Mouse (Mus musculus) lung, embryonic 15.5 days (tissue): ENCODE measurements around the gene Sostdc1. TPM values are rescaled to one million over a fixed set of nuclear protein-coding genes. Genes with fewer than 3 reads are reported as not detected.

Experiments used
- ATAC-seq: fragments of 200-750 bp; cut with Nextera tagmentation; 2 replicates; pipeline ENCODE4 v1.8.0; 2017; ENCODE audit warnings: moderate number of reproducible peaks, borderline replicate concordance; ENCODE audit not compliant: low FRiP score, low TSS enrichment; ENCODE audit errors: extremely low read depth
- H3K27ac ChIP-seq: fragments of 300-500 bp; sonication (generic); 2 replicates; pipeline ENCODE4 v1.5.1; 2015; ENCODE audit warnings: moderate library complexity, mild to moderate bottlenecking, inconsistent platforms
- H3K27me3 ChIP-seq: fragments of 300-500 bp; sonication (generic); 2 replicates; pipeline ENCODE4 v1.6.1; 2015; ENCODE audit warnings: inconsistent platforms
- H3K36me3 ChIP-seq: fragments of 300-500 bp; sonication (generic); 2 replicates; pipeline ENCODE4 v1.6.1; 2015; ENCODE audit warnings: inconsistent platforms
- H3K4me1 ChIP-seq: fragments of 300-500 bp; sonication (generic); 2 replicates; pipeline ENCODE4 v1.6.1; 2015; ENCODE audit warnings: inconsistent platforms
- H3K4me2 ChIP-seq: fragments of 300-500 bp; sonication (generic); 2 replicates; pipeline ENCODE4 v1.6.1; 2015; ENCODE audit warnings: inconsistent platforms, mild to moderate bottlenecking, moderate library complexity
- H3K4me3 ChIP-seq: fragments of 300-500 bp; sonication (generic); 2 replicates; pipeline ENCODE4 v1.5.1; 2015; ENCODE audit warnings: mild to moderate bottlenecking, inconsistent platforms
- H3K9ac ChIP-seq: fragments of 300-500 bp; sonication (generic); 2 replicates; pipeline ENCODE4 v1.6.1; 2015; ENCODE audit warnings: inconsistent platforms
- H3K9me3 ChIP-seq: fragments of 300-500 bp; sonication (generic); 2 replicates; pipeline ENCODE4 v1.6.1; 2016; ENCODE audit warnings: inconsistent platforms
- WGBS: fragments of 180-500 bp; shearing (Covaris S2); methylation state at CpG from one replicate; pipeline ENCODE4 v1.1.7; 2015; 5-methylcytosine and 5-hydroxymethylcytosine counted together
- polyA plus RNA-seq: library from polyadenylated mRNA; unstranded; fragments of >200 nt; fragmentation: Nextera tagmentation; extraction: Ambion mirVana; gene quantifications from 2 replicates; pipeline ENCODE4 v1.2.1, GENCODE M21; 2015

Sostdc1 gene
- 2.7 and 3.1 TPM in 2 replicates for polyA plus RNA-seq

DNA sequence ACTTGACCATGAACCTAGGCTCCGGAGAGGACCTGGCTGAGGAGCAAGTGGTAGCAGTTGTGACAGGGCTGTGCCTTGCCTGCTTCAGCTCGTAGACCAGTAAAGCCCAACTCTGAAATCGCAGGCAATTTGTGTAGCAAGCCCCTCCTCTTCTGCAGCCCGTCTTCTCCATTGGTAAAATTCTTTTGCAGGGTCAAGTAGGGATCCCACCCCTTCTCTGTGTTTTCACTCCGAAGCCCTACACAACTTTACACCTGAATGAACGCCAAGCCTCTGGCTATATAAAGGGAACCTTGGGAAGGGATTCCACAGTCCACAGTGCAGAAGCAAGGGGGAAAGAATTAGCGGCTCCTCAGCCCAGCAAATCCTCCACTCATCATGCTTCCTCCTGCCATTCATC, at the start of gene Sostdc1:
Gene Sostdc1 (plus strand): TSS at position 224 of the 400 bp plus-strand sequence.
- WGBS = 13% methylated on average over 7 of the region's 7 CpGs
- no peaks in the 10 kb centered on the region for H3K9me3 ChIP-seq
- ATAC-seq = no peak
- H3K4me3 ChIP-seq = no peak within 1 kb of the TSS
- H3K4me1 ChIP-seq = peaks cover 8% of the 10 kb centered on the region
- no peaks in the 10 kb centered on the region; the same call in 1 of the 2 replicates for H3K27me3 ChIP-seq
- no peak within 1 kb of the TSS for H3K9ac ChIP-seq
- H3K4me2 ChIP-seq = peak within 1 kb of the TSS; percentile 36
- H3K27ac ChIP-seq = no peak within 1 kb of the TSS
- H3K36me3 ChIP-seq = no peaks in the 10 kb centered on the region

DNA sequence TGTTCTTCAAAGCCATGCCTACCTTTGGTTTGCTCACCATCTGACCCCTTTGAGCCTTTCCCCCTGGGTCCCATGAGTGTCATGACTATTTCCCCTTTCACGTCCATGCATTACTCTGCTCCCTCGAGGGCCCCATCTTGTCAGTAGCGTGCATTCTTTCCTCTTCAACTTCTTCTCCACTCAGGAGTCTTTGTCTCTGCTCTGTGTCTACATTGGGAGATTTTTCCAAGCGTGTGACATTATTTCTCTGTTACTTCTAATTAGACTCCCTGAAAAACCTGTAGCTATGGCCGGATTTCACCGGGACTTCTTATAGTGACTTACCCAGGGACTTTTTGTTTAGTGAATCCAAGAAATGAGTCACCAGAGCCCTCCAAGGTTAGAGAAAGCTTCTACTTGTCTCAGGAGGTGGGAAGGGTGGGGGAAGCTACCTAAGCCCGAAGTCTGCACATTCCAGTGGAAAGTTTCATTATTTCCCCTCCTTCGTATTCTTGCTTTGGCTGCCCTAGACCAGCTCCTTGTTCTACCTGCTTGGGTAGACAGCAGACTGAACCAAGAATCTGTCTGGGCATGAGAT, 46.2 kb upstream of the Sostdc1 start:
- ATAC-seq = no peak

DNA sequence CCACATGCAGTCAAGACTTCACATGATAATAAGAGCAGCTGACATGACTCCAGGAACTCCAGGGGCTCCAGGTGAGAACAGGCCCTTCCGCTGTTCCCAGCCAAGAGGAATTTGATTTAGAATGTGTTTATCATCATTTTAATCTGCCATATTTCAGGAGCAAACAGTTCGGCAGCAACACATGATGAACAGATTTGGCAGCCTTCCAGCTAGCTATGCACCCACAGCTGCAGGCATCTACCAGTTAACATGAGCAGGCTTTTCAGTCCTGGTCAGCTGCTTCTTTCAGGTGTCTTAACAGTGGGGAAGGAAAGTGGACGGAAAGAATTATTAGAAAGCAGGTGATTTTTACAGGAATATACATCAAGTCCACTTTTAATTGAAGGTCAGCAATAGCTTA, 39.1 kb upstream of the Sostdc1 start:
- H3K4me3 ChIP-seq = no peak overlapping the region
- no peaks in the 10 kb centered on the region for H3K4me1 ChIP-seq
- H3K36me3 ChIP-seq = no peaks in the 10 kb centered on the region
- H3K27ac ChIP-seq = no peak overlapping the region
- no peak overlapping the region for H3K9ac ChIP-seq
- no peak for ATAC-seq
- H3K9me3 ChIP-seq = no peaks in the 10 kb centered on the region
- no peak overlapping the region for H3K4me2 ChIP-seq
- no peaks in the 10 kb centered on the region for H3K27me3 ChIP-seq
- WGBS = 35% methylated on average over 3 of the region's 3 CpGs

More for the DNA sequence above, 46.2 kb upstream of the Sostdc1 start:
- 86% methylated on average over 8 of the region's 8 CpGs for WGBS
- Histone ChIP-seq H3K9ac (no peak overlapping the region), H3K27ac (no peak overlapping the region), H3K4me1 (no peaks in the 10 kb centered on the region), H3K9me3 (no peaks in the 10 kb centered on the region), H3K27me3 (no peaks in the 10 kb centered on the region), H3K36me3 (no peaks in the 10 kb centered on the region), H3K4me3 (no peak overlapping the region), H3K4me2 (no peak overlapping the region)

DNA sequence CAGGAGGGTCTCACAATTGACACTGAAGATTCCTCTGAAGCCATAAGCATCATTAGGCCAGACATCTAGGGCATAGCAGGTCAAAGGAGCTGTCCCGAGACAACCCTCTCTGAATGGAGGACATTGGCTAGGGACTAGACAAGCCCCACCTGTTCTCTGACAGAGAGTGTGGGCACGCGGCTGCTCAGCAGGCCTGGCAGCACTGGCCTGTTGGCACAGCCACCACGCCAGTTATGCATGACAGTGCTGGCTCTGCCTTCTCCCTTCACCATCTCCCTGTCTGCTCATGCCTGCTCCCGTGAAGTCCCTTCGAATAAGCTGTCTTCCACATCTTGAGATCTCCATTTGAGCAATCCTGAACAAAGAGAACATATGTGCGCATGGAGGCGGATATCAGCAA, 24.3 kb upstream of the Sostdc1 start:
- H3K36me3 ChIP-seq = no peaks in the 10 kb centered on the region
- no peak overlapping the region for H3K27ac ChIP-seq
- no peak overlapping the region for H3K4me3 ChIP-seq
- H3K4me1 ChIP-seq = no peaks in the 10 kb centered on the region
- 76% methylated on average over 8 of the region's 8 CpGs for WGBS
- H3K27me3 ChIP-seq = no peaks in the 10 kb centered on the region
- no peak overlapping the region for H3K4me2 ChIP-seq
- H3K9me3 ChIP-seq = no peaks in the 10 kb centered on the region
- no peak for ATAC-seq
- H3K9ac ChIP-seq = no peak overlapping the region

DNA sequence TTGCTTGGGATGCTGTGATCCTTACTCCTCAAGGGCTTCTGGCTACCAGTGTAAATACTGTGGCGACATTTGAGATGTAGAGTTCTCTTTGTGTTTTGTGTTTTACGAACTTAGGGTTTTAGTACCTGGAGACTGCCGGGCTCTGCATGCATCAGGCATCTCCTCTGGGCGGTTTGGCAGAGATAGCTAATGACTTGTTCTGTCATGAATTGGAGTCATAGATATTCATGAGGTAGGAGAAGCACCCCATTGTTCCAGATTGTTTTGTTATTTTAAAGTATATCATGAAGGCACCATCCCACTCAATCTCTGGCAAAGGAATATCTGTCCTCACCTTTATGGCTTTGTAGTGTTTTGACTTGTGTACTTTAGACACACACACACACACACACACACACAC, 23.5 kb upstream of the Sostdc1 start:
- Histone ChIP-seq H3K27ac (no peak overlapping the region), H3K4me3 (no peak overlapping the region), H3K4me1 (no peaks in the 10 kb centered on the region), H3K9ac (no peak overlapping the region), H3K4me2 (no peak overlapping the region), H3K9me3 (no peaks in the 10 kb centered on the region), H3K36me3 (no peaks in the 10 kb centered on the region), H3K27me3 (no peaks in the 10 kb centered on the region)
- ATAC-seq = no peak
- WGBS = 69% methylated on average over 4 of the region's 4 CpGs

DNA sequence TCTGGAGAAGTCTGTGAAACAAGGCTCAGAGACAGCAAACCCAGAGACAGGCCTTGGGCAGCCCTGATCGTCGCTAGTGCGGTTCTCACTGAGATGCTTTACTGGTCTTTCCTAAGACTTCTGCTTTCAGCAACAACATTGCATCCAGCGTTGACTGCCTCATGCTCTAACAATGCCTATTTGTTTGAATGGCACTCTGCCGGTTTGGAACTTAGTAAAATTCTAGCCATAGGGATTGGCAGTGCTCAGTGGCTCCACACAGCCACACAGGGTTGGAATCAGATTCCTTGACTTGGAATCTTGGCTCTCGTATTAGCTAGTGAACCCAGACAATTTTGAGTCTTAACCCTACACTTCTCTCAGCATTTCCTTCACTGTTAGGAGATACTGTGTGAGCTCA, 22.6 kb upstream of the Sostdc1 start:
- Histone ChIP-seq H3K9ac (no peak overlapping the region), H3K27ac (no peak overlapping the region), H3K36me3 (no peaks in the 10 kb centered on the region), H3K4me2 (no peak overlapping the region), H3K27me3 (no peaks in the 10 kb centered on the region), H3K9me3 (no peaks in the 10 kb centered on the region), H3K4me3 (no peak overlapping the region), H3K4me1 (no peaks in the 10 kb centered on the region)
- 83% methylated on average over 6 of the region's 6 CpGs for WGBS
- ATAC-seq = no peak

DNA sequence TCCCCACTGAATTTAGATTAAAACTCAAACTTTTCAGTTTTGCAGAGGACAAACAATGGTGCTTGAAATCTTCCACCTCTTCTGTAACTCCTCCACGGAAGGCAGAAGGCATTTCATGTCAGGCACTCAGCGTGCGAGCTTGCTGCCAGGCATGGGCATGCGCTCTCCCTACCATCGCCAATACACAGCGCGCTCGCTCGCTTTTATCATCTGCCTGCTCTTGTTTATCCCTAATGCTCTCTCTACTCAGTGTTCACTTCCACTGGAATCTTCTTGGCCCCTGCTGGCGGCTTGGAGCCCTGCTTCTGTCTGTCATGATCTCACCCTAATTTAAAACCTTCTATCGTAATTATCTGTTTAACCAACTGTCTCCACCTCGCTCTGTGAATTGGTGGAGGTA, 11.6 kb upstream of the Sostdc1 start:
- no peaks in the 10 kb centered on the region for H3K27me3 ChIP-seq
- no peaks in the 10 kb centered on the region for H3K36me3 ChIP-seq
- no peak overlapping the region for H3K4me3 ChIP-seq
- H3K27ac ChIP-seq = peak overlapping the region; percentile 23; the same call in 1 of the 2 replicates
- peak; percentile 67; the same call in 1 of the 2 replicates for ATAC-seq
- 0 out of 2 replicates have a peak, but pooled peaks cover 3% of the 10 kb centered on the region for H3K4me1 ChIP-seq
- no peaks in the 10 kb centered on the region for H3K9me3 ChIP-seq
- H3K9ac ChIP-seq = no peak overlapping the region
- no peak overlapping the region for H3K4me2 ChIP-seq
- WGBS = 61% methylated on average over 12 of the region's 12 CpGs

DNA sequence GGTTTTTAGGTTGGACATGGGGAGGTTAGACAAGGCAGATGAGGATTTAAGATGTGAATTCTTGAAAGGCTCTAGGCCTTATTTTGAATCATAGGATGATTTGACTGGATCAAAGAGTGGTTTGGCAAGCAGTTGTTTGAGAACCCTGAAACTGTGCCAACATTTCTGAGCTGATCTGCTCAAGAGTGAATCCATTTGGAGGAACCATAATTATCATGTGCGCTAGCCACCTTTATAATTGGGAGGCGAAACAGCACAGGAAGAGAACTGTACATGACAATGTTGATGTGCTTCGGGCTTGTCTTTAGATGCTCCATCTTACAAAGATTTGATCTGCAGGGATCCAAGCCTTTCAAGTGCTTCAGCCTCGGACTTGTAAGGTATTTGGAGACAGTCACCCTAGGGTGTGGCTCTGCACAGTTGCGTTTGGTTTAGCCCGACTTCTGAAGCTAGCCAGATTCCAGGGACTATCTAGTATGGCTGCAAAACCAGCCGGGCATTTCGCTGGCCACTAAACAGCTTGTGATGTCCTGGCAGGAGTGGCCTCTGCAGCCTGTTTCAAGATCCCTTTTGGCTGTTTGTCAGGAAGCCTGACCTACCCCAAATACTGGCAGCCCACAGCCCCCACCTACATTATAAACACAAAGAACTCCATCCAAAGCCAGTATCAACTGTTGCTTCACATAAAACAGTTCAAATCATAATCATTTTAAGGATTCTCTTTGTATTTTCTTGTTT, 10.9 kb upstream of the Sostdc1 start:
- H3K27ac ChIP-seq = peak overlapping the region; percentile 34
- no peaks in the 10 kb centered on the region for H3K27me3 ChIP-seq
- peak; percentile 77; the same call in 1 of the 2 replicates for ATAC-seq
- H3K4me1 ChIP-seq = 0 out of 2 replicates have a peak, but pooled peaks cover 3% of the 10 kb centered on the region
- no peak overlapping the region for H3K4me3 ChIP-seq
- no peaks in the 10 kb centered on the region for H3K36me3 ChIP-seq
- 52% methylated on average over 8 of the region's 8 CpGs for WGBS
- H3K4me2 ChIP-seq = no peak overlapping the region
- H3K9ac ChIP-seq = no peak overlapping the region
- no peaks in the 10 kb centered on the region for H3K9me3 ChIP-seq

DNA sequence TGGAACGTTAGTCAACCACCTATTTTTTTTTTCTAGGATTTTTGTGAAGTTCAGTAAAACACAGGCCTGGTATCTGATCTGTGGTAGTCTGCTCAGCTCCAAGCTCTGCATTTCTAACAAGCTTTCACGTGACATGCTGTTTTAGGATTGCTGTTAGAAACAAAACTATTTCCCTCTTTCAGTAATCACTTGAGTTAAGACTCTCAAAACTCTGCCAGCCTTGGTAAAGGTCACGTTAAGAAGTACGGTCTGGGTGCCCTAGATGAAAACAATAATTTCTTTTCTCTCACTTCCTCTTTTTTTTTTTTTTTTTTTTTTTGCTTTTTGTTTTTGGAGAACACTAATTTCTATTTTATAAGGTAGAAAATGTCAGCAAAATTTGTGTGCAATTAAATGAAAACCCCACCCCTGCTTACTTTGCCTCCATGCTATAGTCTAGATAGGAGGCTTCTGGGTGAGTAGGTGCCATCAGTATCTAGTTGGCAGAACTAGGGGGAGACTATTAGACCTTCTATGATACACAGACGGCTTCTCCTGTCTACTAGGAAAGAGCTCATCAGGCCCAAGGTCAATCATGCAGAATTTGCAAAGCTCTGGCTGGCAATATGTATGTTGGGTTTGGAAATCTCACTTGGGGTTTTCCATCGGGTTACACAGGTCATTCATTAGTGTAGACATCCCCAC, 5.1 kb upstream of the Sostdc1 start:
- Histone ChIP-seq H3K9ac (no peak overlapping the region), H3K4me1 (peaks cover 4% of the 10 kb centered on the region; the same call in 1 of the 2 replicates), H3K9me3 (no peaks in the 10 kb centered on the region), H3K27me3 (no peaks in the 10 kb centered on the region), H3K4me2 (no peak overlapping the region), H3K36me3 (no peaks in the 10 kb centered on the region), H3K4me3 (no peak overlapping the region), H3K27ac (no peak overlapping the region)
- WGBS = 73% methylated on average over 6 of the region's 6 CpGs
- ATAC-seq = no peak

DNA sequence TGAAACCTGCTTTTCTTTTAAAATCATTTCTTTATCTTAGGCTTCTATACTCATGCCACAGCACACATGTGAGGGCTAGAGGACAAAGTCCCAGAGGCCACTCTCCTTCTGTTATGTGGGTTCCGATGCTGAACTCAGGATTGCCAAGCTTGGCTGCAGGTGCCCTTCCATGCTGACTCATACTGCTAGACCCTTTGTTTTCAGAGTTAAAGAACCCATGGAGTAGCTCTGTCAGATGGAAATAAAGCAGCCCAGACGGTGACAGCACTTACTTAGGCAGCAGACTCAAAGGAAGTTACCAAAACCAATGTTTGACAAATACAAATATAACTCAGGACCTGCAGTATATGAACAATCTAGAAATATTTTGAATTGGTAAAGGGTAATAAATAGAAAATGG, 924 bp upstream of the Sostdc1 start:
- Histone ChIP-seq H3K9me3 (no peaks in the 10 kb centered on the region), H3K4me1 (peaks cover 8% of the 10 kb centered on the region), H3K9ac (no peak overlapping the region), H3K27ac (no peak overlapping the region), H3K4me2 (no peak overlapping the region), H3K27me3 (no peaks in the 10 kb centered on the region; the same call in 1 of the 2 replicates), H3K36me3 (no peaks in the 10 kb centered on the region), H3K4me3 (no peak overlapping the region)
- 50% methylated on average over 2 of the region's 2 CpGs for WGBS
- ATAC-seq = no peak

DNA sequence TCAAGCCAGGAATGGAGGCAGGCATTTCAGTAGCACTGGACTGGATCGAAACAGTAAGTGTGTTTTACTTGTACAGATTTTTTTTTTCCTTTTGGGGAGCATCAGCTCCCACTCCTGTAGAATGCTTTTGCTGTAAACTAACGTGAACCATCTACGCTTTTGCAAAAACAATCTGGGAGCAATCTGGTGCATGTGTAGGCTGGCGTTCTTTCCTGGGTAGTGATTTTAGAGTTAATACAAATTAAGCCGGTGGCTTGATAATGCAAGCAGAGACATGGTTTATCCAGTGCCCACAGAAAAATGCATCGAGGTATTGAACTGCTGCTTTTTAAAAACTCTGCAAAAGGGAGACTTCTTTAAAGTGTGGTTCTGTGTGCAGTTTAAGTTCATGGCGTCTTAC, 507 bp downstream of the Sostdc1 start:
- Histone ChIP-seq H3K4me3 (no peak overlapping the region), H3K4me2 (peak overlapping the region; percentile 36), H3K9me3 (no peaks in the 10 kb centered on the region), H3K9ac (no peak overlapping the region), H3K27ac (no peak overlapping the region), H3K36me3 (no peaks in the 10 kb centered on the region), H3K4me1 (peaks cover 8% of the 10 kb centered on the region), H3K27me3 (no peaks in the 10 kb centered on the region; the same call in 1 of the 2 replicates)
- WGBS = 63% methylated on average over 7 of the region's 7 CpGs
- no peak for ATAC-seq

DNA sequence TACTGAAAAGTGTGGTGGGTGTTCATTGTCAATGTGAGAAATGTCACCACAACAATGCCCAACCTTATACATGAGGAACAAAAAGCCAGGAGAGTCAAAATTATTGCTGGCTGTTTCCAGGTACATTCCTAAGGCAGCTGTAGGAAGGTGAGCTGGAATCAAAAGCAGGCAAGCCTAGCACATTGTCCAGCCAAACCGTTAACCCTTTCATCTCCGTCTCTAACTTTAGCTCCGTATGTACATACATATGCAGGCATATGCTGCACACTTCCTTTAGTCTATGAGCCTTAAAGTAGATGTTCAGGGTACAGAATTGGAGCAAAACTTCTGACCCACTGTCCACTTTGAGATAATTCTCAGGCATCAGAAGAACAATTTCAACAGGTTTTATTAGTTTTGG, 1.6 kb downstream of the Sostdc1 start:
- Histone ChIP-seq H3K36me3 (no peaks in the 10 kb centered on the region), H3K9me3 (no peaks in the 10 kb centered on the region), H3K27me3 (no peaks in the 10 kb centered on the region; the same call in 1 of the 2 replicates), H3K4me3 (no peak overlapping the region), H3K4me1 (peaks cover 8% of the 10 kb centered on the region), H3K27ac (no peak overlapping the region), H3K4me2 (no peak overlapping the region), H3K9ac (no peak overlapping the region)
- 73% methylated on average over 3 of the region's 3 CpGs for WGBS
- ATAC-seq = no peak
